Mouse (Mus musculus) forebrain, embryonic 10.5 days (tissue): ENCODE results near the gene Shank3. TPM values are rescaled to one million over a fixed set of nuclear protein-coding genes. Genes with fewer than 3 reads are reported as not detected.
A peak's percentile ranks its signal among the peaks of the same experiment; 100 is the strongest.

ENCODE experiments used
- DNase-seq: peaks from one replicate; pipeline ENCODE4 v3.0.0-alpha.2; 2017; ENCODE audit warnings: low spot score; ENCODE audit errors: extremely low spot score
- H3K27ac ChIP-seq: fragments of 300-500 bp; sonication (generic); 2 replicates; pipeline ENCODE4 v1.5.1; 2016; ENCODE audit warnings: mild to moderate bottlenecking
- H3K27me3 ChIP-seq: fragments of 300-500 bp; sonication (generic); 2 replicates; pipeline ENCODE4 v1.6.1; 2016; ENCODE audit warnings: mild to moderate bottlenecking; ENCODE audit not compliant: poor library complexity, severe bottlenecking
- H3K36me3 ChIP-seq: fragments of 300-500 bp; sonication (generic); replicated peaks from 2 replicates; pipeline ENCODE4 v1.6.1; 2016; ENCODE audit warnings: mild to moderate bottlenecking, moderate library complexity
- H3K4me1 ChIP-seq: fragments of 300-500 bp; sonication (generic); 2 replicates; pipeline ENCODE4 v1.6.1; 2016
- H3K4me3 ChIP-seq: fragments of 300-500 bp; sonication (generic); 2 replicates; pipeline ENCODE4 v1.5.1; 2016; ENCODE audit warnings: mild to moderate bottlenecking, moderate library complexity
- H3K9me3 ChIP-seq: fragments of 300-500 bp; sonication (generic); 2 replicates; pipeline ENCODE4 v1.6.1; 2016; ENCODE audit warnings: mild to moderate bottlenecking, moderate library complexity
- WGBS: fragments of 180-500 bp; shearing (Covaris S2); methylation state at CpG from one replicate; pipeline ENCODE4 v1.1.7; 2016; 5-methylcytosine and 5-hydroxymethylcytosine counted together
- polyA plus RNA-seq: library from polyadenylated mRNA; unstranded; fragments of >200 nt; fragmentation: Nextera tagmentation; extraction: Ambion mirVana; gene quantifications from 2 replicates; pipeline ENCODE4 v1.2.1, GENCODE M21; 2016

Gene Shank3
- polyA plus RNA-seq, 1 experiment from 2014 or later, result 3.0 TPM

DNA sequence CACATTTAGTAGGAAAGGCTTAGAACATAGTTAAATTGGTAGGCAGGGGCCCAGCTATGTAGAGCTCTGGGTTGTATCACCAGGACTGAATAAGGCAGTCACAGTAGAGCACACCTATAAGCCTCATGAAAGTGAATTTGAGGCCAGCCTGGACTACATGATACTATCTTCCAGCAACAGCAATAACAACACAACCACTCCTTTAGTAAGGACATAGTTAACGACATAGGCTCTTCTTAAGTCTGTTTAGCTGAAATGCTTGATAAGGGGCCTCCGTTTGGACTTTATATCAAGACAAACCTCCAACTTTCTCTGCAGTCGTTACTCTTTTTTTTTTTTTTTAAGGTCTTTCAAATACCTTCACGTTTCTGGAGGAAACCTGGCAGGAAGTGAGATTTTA lies 13.3 kb downstream of the Shank3 start:
- H3K36me3 ChIP-seq, result 0 out of 2 replicates have a peak, but pooled peaks cover 3% of the 10 kb centered on the region
- WGBS, result 89% methylated on average over 4 of the region's 4 CpGs
- DNase-seq, result no peak
- no peak overlapping the region for H3K27ac ChIP-seq
- H3K4me1 ChIP-seq, result no peaks in the 10 kb centered on the region
- no peaks in the 10 kb centered on the region for H3K9me3 ChIP-seq
- no peak overlapping the region for H3K4me3 ChIP-seq
- no peaks in the 10 kb centered on the region for H3K27me3 ChIP-seq

DNA sequence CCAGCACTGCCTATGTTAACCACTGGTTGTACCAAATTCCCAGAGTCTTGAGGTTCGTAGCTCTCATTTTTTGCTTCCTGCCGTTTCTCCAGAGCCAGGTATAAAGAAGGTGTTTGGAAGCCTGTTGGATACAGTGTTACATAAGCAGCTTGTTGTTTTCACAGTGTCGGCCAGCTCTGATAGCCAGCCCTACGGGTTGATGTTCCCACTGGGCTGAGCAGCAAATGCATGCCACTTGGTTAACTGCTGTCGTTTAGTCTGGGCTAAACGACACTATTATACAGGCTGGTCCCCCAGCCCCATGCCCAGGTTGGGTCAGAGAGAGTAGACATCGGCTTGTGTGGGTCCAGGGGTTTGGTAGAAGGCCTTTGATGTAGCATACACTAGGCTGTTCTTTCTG lies 22.5 kb downstream of the Shank3 start:
- peaks cover 8% of the 10 kb centered on the region; the same call in 1 of the 2 replicates for H3K36me3 ChIP-seq
- 83% methylated on average over 7 of the region's 7 CpGs for WGBS
- peaks cover 13% of the 10 kb centered on the region for H3K4me1 ChIP-seq
- DNase-seq, result no peak
- H3K4me3 ChIP-seq, result no peak overlapping the region
- peaks cover 52% of the 10 kb centered on the region for H3K27me3 ChIP-seq
- H3K9me3 ChIP-seq, result no peaks in the 10 kb centered on the region
- no peak overlapping the region for H3K27ac ChIP-seq

DNA sequence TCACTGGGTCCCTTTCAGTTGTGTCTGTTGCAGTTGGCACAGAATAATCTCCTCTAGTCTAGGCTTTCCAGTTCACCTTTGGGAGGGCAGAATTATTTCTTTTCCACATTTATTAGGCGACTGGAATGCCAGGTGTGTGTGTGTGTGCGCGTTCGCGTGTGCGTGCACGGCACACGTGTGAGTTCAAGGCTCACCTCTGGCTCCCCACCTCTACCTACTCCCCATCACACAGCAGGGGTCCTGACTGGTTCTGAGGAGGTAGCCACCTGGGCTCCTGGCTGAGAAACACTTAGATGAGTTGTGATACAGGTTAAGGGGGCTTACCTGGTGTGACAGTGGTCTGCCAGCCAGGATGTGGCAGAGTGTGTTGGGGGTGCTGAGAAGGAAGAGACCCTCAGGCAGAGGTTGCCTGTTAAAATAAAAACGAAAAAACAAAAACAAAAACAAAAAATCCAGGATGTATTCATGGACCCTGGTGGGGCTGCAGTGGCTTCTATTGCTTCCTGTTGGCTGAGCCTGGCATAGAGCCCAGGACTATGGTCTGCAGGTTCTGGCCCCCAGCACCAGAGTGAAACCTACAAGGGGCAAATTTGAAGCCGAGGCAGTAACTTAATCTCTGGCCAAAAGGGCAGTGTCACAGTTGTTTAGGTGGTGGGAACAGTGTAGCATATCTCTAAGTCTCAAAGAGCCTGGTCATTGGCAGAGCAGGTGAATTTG lies 23.3 kb downstream of the Shank3 start:
- H3K27ac ChIP-seq, result no peak overlapping the region
- WGBS, result 85% methylated on average over 10 of the region's 10 CpGs
- peaks cover 13% of the 10 kb centered on the region for H3K4me1 ChIP-seq
- H3K4me3 ChIP-seq, result peak overlapping the region; percentile 69
- DNase-seq, result no peak
- H3K36me3 ChIP-seq, result peaks cover 9% of the 10 kb centered on the region; the same call in 1 of the 2 replicates
- peaks cover 52% of the 10 kb centered on the region for H3K27me3 ChIP-seq
- no peaks in the 10 kb centered on the region for H3K9me3 ChIP-seq

DNA sequence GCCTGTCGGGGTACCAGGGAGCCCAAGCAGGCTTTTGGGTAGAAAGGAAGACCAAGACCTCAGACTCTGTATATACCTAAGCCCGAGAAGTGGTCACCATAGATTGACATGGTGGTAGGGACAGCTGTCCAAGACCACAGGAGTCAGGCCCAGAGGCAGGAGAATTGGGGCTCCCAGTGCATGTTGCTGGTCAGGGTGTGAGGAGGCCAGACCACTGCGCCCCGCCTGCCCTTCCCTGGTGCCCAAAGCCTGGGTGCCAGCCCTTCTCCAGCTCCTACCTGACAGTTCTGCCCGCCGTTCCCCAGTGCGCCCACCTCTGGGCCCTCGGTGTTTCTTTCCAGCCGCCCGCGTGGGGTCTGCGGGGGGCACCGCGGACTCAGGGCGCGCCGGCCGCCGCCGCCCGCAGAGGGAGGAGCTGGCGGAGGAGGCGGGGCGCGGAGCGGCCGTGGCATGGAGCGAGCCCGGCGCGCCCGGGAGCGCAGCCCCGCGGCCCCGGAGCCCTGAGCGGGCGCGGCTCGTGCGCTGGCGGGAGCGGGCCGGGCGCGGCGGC lies 23.9 kb downstream of the Shank3 start:
- Histone ChIP-seq H3K4me3 (peak overlapping the region; percentile 69), H3K27me3 (peaks cover 52% of the 10 kb centered on the region), H3K27ac (no peak overlapping the region), H3K9me3 (no peaks in the 10 kb centered on the region), H3K4me1 (peaks cover 13% of the 10 kb centered on the region), H3K36me3 (peaks cover 9% of the 10 kb centered on the region; the same call in 1 of the 2 replicates)
- no peak for DNase-seq
- 12% methylated on average over 39 of the region's 47 CpGs for WGBS

GRCm38 (mm10) chr15:89524001-89524571 lies 24.7 kb downstream of the Shank3 start:
- Histone ChIP-seq H3K9me3 (no peaks in the 10 kb centered on the region), H3K4me3 (peak overlapping the region; percentile 69), H3K27ac (peak overlapping the region; percentile 54), H3K4me1 (peaks cover 13% of the 10 kb centered on the region), H3K36me3 (peaks cover 9% of the 10 kb centered on the region; the same call in 1 of the 2 replicates), H3K27me3 (peaks cover 52% of the 10 kb centered on the region)
- WGBS, result 11% methylated on average over 50 of the region's 52 CpGs
- no peak for DNase-seq

- Histone ChIP-seq H3K27ac (no peak overlapping the region), H3K4me1 (peaks cover 13% of the 10 kb centered on the region), H3K4me3 (peak overlapping the region; percentile 69; the same call in 1 of the 2 replicates), H3K9me3 (no peaks in the 10 kb centered on the region), H3K36me3 (peaks cover 9% of the 10 kb centered on the region; the same call in 1 of the 2 replicates), H3K27me3 (peaks cover 52% of the 10 kb centered on the region)
- no peak for DNase-seq
- 75% methylated on average over 8 of the region's 8 CpGs for WGBS
Measured at GRCm38 (mm10) chr15:89524611-89525415, 25.4 kb downstream of the Shank3 start.

- Histone ChIP-seq H3K27me3 (peaks cover 52% of the 10 kb centered on the region), H3K9me3 (no peaks in the 10 kb centered on the region), H3K27ac (no peak overlapping the region), H3K4me1 (peaks cover 17% of the 10 kb centered on the region), H3K36me3 (peaks cover 9% of the 10 kb centered on the region; the same call in 1 of the 2 replicates), H3K4me3 (no peak overlapping the region)
- DNase-seq, result no peak
- WGBS, result 92% methylated on average over 8 of the region's 8 CpGs
Measured at GRCm38 (mm10) chr15:89525464-89525863, 26.0 kb downstream of the Shank3 start.

DNA sequence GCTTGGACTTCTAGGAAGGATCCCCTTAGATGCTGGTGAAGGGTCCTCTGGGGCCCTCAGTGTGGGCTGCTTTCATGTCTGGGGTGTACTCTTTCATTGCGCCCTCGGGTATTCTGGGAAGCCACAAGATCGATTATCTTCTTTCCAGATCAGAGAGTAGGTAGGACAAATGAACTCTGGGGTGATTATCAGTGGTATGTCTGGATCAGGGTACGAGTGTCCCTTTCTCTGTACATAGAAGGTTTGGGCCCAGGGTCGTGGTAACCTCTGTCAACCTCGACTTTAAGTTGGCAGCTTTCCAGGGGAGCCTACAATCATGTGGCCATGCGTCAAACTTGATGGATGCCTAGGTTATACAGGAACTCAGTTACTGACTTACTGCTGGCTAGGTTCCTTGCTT lies 26.5 kb downstream of the Shank3 start:
- DNase-seq, result no peak
- peaks cover 9% of the 10 kb centered on the region; the same call in 1 of the 2 replicates for H3K36me3 ChIP-seq
- H3K9me3 ChIP-seq, result no peaks in the 10 kb centered on the region
- 93% methylated on average over 7 of the region's 7 CpGs for WGBS
- H3K27ac ChIP-seq, result no peak overlapping the region
- peaks cover 54% of the 10 kb centered on the region for H3K27me3 ChIP-seq
- no peak overlapping the region for H3K4me3 ChIP-seq
- peaks cover 17% of the 10 kb centered on the region for H3K4me1 ChIP-seq

- Histone ChIP-seq H3K27ac (no peak overlapping the region), H3K9me3 (no peaks in the 10 kb centered on the region), H3K36me3 (peaks cover 9% of the 10 kb centered on the region; the same call in 1 of the 2 replicates), H3K27me3 (peaks cover 54% of the 10 kb centered on the region), H3K4me3 (no peak overlapping the region), H3K4me1 (peaks cover 18% of the 10 kb centered on the region)
- WGBS, result 92% methylated on average over 19 of the region's 19 CpGs
- DNase-seq, result no peak
Measured at GRCm38 (mm10) chr15:89526776-89527325, 27.4 kb downstream of the Shank3 start.

DNA sequence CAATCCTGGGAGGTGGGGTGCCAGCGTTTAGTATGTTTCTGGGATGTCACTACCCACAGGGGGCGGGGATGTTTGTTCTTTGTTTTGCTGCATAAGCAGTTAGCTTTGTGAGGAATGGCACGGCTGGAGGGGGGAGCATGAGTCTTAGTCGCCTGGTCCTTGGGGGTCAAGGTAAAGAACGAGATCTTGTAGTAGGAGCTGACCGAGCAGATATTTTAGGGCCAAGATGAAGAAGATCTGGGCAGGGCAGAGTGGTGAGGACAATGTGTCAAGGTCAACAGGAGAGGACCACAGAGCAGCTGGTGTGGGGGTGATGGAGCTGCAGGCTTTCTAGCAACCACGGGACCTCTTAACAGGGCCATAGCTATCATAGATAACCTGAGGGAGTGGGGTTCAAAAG lies 28.0 kb downstream of the Shank3 start:
- H3K36me3 ChIP-seq, result peaks cover 9% of the 10 kb centered on the region; the same call in 1 of the 2 replicates
- no peak overlapping the region for H3K27ac ChIP-seq
- WGBS, result 87% methylated on average over 7 of the region's 7 CpGs
- peaks cover 54% of the 10 kb centered on the region for H3K27me3 ChIP-seq
- no peaks in the 10 kb centered on the region for H3K9me3 ChIP-seq
- DNase-seq, result no peak
- H3K4me3 ChIP-seq, result no peak overlapping the region
- peaks cover 24% of the 10 kb centered on the region for H3K4me1 ChIP-seq

DNA sequence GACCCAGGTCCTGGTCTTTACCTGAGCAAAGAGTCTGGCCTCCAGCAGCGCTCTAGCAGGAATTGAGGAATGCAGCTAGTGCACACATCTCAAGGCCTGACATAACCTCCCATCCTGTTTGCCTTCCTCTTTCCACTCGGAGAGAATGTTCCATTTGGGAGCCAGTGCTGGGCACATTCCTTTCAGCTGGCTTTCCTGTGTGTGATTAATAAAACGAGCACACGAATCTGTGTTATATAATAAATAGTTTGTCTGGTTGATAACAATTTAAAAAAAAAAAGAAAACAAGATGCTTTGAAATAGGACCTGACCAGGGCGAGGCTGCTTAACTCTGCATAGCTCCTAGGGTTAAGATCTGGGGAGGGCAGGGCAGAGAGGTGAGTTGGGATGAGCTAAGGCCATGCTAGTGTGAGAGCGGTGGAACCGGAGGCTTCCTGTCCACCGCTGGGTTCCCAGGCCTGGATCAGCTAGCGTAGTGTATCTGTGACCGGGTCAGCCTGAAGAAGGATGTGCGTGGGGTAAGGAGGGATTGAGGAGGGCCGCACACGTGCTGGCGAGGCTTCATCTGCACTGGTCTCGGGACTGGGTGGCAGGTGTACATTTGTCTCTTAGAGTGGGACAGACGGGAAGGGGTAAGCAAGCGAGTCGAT lies 28.9 kb downstream of the Shank3 start:
- peaks cover 9% of the 10 kb centered on the region; the same call in 1 of the 2 replicates for H3K36me3 ChIP-seq
- no peak overlapping the region for H3K4me3 ChIP-seq
- H3K9me3 ChIP-seq, result no peaks in the 10 kb centered on the region
- peaks cover 51% of the 10 kb centered on the region for H3K27me3 ChIP-seq
- peaks cover 30% of the 10 kb centered on the region for H3K4me1 ChIP-seq
- DNase-seq, result no peak
- 91% methylated on average over 18 of the region's 18 CpGs for WGBS
- H3K27ac ChIP-seq, result no peak overlapping the region

- Histone ChIP-seq H3K4me1 (peaks cover 33% of the 10 kb centered on the region), H3K9me3 (no peaks in the 10 kb centered on the region), H3K36me3 (peaks cover 9% of the 10 kb centered on the region; the same call in 1 of the 2 replicates), H3K4me3 (no peak overlapping the region), H3K27ac (no peak overlapping the region), H3K27me3 (peaks cover 52% of the 10 kb centered on the region)
- no peak for DNase-seq
- WGBS, result 93% methylated on average over 10 of the region's 10 CpGs
Measured at GRCm38 (mm10) chr15:89528923-89529322, 29.5 kb downstream of the Shank3 start.
